Mouse (Mus musculus) mouse embryonic stem cell (cell line): Measurements from ENCODE around the gene Fam83c.

ENCODE experiments used
- in situ Hi-C, 2 experiments: fragments of 300-500 bp; cut with MboI; formaldehyde crosslinking; loops; 1 replicate in 1 of 2; 3 replicates in 1 of 2; pipeline ENCODE4 v1.14.3; 2019 to 2020; ENCODE audit warnings: low sequenced_read_pairs in 2 of 2, low pct_unique_long_range_greater_than_20kb in 1 of 2, mixed read lengths in 1 of 2; ENCODE audit not compliant: unreplicated experiment in 1 of 2

Fam83c gene

DNA sequence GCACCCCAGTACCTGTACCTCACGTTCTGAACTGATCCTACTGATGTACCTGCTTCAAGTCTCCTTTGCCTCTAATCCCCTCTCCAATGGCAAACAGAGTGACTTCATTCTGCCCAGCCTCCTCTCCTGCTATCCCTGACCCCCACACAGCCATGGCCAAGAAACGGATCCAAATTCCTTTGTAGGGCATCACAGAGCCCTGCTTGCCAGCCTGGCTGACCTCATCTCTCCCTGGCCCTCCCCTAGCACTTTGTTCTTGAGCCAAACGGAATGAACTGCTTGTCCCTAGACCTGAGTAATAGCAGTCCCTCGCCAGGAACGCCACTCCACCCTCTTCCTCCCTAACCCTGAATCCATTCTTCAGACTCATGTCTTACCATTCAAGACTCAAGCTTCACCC is 28.1 kb downstream of the Fam83c start:
- in situ Hi-C loops = no loop called here

DNA sequence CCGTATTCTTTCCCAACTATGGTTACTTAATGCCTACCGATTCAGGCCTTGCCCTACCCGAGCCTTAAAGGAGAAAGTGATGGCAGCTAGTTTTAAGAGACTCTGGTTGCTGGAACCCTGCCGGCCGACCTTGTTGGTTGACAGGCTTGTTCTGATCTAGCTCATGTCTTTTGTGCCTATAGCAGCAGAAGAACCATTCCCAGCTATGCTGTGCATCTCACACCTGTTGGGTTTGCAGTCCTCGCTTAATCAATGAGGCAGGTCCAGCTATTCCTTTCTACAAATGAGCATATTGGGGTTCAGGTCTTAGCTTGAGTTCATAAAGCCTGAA is 28.8 kb downstream of the Fam83c start:
- in situ Hi-C loops = no loop called here

DNA sequence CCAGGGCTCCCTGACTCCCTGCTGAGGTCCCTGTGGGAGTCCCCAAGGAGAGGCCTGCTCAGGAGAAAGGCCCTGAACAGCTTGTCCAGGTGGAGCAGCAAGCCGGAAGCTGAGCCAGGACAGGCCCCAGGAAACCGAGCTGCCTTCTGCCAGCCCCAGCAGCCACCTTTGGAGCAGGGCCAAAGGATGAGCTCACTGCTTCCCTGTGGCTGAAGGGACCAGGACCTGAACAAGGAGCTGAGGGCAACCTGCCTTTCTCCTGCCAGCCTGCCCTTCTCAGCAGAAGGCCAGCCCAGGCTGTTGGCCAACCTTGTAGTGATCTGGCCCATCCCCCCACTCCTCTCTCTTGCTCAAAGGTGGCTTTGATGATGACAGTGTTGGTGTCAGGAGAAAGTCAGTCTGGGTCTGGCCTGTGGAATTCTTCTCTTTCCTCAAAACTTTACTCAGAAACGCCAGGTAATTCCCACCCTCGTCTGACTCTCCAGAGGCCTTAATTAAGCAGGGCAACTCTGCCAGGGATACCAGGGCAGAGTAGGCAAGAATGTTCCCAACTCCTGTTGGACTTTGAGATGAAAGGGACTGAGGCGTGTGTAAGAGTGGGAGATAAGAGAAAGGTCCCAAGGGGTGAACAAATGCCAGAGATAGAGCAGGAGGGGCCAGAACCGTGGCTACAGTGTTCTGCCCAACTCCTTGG is 29.3 kb downstream of the Fam83c start:
- in situ Hi-C loops = no loop called here

GRCm38 (mm10) chr2:155804053-155804452 is 30.6 kb downstream of the Fam83c start:
- in situ Hi-C loops = no loop called here

DNA sequence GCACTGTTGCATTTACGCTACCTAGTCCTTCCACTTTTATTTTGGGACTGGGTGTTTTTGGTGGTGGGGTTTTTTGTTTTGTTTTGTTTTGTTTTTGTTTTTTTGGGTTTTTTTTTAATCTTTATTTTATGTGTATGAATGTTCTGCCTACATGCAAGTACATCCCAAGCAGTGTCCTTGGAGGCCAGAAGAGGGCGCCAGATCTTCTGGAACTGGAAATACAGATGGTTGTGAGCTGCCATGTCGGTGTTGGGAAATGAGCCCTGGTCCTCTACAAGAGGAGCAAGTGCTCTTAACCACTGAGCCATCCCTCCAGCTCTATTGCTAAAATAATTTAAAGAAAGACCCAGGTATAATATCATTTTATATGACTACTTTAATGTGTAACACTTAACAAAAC is 31.9 kb downstream of the Fam83c start:
- in situ Hi-C loops = no loop called here

DNA sequence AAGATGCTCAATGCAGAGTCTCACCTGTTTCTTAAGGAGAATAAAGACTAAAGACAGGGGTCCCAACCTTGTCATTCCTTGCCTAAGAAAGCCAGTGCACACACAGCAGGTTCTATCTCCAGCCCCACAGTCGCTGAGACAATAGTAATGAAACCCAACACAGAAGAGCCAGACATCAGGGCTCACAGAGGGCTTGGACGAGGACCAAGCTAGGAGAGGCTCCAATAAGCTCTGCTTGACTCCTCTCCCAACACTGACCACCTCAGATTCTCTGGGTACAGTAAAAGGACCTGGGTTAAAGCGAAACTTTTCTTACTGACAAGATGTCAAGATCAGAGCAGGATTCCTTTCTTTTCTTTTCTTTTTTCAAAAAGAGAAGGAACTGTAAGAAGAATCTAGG is 36.0 kb downstream of the Fam83c start:
- in situ Hi-C loops = no loop called here

DNA sequence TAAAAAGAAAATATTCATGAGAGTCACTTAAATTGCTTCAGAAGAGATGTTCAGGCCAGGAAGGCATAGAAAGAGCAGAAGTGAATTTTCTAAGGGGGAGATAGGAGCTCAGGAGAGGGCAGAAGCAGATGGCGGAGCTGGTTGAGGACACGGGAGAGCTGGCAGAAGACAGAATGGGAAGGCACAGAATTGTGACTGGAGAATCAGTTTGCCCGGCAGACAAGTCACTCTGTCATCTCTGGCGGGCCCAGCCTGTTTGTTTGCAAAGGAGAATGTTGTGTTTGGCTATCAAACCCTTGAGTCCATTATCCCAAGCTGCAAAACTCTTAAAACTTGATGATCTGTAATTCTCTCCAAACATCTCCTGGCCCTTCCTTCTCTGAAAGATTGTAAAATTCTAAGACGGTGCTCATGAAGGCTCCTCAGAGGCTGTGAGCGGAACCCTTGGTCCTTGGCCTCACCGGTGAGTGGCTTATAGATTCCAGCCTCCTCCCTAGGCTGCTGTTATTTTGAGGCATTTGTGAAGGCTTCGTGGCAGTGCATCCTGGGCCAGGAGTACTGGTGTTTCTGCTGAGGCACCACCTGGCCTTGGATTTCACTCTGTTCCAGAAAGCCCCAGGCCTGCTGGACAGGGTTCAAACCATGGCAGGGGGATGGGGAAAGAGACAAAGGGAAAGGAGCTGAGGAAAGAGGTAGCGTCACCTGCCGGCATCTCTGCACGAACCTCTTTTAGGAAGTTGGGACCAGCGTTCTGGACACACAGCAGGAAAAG is 39.8 kb downstream of the Fam83c start:
- in situ Hi-C loops = no loop called here

GRCm38 (mm10) chr2:155792899-155793298 is 41.8 kb downstream of the Fam83c start:
- in situ Hi-C loops = no loop called here

DNA sequence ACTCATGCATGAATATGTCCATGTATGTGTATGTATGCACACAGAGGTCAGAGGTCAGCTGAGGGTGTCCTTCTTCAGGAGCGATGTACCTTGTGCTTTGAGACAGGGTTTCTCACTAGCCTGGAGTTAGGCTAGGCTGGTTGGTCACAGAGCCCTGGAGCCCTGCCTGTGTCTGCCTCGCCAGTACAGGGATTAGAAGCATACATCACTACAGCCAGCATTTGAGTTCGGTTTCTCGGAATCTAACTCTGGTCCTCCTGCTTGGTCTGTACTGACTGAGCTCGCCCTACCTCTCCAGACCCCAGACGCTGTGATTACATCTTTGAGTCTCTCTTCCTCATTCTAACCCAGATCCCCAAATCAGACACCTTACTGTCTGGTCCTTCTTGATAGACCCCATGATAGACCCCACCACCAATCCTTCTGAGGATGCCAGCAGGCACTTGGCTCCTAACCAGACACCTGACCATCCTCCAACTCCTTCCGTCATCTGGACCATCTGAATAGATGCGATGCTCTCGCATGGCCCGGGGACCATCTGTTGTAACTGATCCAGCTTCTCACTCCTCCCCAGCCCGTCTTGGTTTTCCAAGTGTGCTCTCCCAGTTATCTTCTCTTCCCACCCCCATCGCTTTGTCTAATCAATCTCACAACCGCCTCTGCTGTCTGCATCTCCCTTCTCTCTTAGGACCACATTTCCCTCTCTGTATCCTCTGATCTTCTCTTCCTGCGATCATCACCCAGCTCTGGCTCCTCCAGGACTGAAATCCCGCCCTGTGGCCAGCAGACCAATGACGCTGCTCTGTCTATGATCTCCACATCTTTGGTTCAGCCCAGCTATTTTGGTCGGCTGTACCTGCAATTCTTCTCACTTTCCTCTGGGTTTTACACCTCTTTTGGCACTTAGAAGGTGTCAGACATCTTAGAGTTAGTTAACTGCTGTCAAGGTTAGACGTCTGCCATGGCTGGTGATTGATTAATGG is 46.4 kb downstream of the Fam83c start:
- in situ Hi-C loops = no loop called here

GRCm38 (mm10) chr2:155786905-155787304 is 47.7 kb downstream of the Fam83c start:
- in situ Hi-C loops = no loop called here

- in situ Hi-C loops = no loop called here
These were observed 50.1 kb downstream of the Fam83c start for GRCm38 (mm10) chr2:155784534-155784933.

GRCm38 (mm10) chr2:155779506-155779905 is 55.1 kb downstream of the Fam83c start:
- in situ Hi-C loops = no loop called here

- in situ Hi-C loops = no loop called here
These were observed 55.6 kb downstream of the Fam83c start for GRCm38 (mm10) chr2:155779066-155779465.

GRCm38 (mm10) chr2:155778004-155778403 is 56.6 kb downstream of the Fam83c start:
- in situ Hi-C loops = no loop called here

- in situ Hi-C loops = no loop called here
These were observed 57.0 kb downstream of the Fam83c start for GRCm38 (mm10) chr2:155777688-155777985.
